ENCODE assay signal across 22 mouse cellular contexts in genomic region chr1:93836532-93836913, GRCm38 (mm10). TPM values are rescaled to one million over a fixed set of nuclear protein-coding genes. Genes with fewer than 3 reads are reported as not detected.
"Had no signal": no experiment of that assay in that cellular context is flagged by ENCODE, and none has a peak within 500 bp of the region (broad histone marks: within the 10 kb centered on the region; RNA-seq: fewer than 3 reads in every experiment).

No protein-coding gene starts in this region.

- H3K9ac ChIP-seq: lung, embryonic 14.5 days; midbrain, embryonic 12.5 days; neural tube, embryonic 12.5 days had no signal

- H3K27ac ChIP-seq: midbrain, embryonic 10.5 days; midbrain, embryonic 12.5 days; neural tube, embryonic 12.5 days had no signal

- H3K4me3 ChIP-seq: midbrain, embryonic 10.5 days; midbrain, embryonic 12.5 days; neural tube, embryonic 12.5 days had no signal

- H3K9me3 ChIP-seq: midbrain, embryonic 10.5 days; midbrain, embryonic 12.5 days; neural tube, embryonic 12.5 days had no signal

- ATAC-seq: midbrain, embryonic 16.5 days had no signal

- H3K27me3 ChIP-seq: midbrain, embryonic 12.5 days; neural tube, embryonic 12.5 days had no signal

- DNase-seq: lung, adult 18-20 months; lung, embryonic 14.5 days; lung, postnatal 10 days; midbrain, embryonic 14.5 days; retina, postnatal 1 day; right cerebral cortex, adult 18-20 months; right cerebral cortex, postnatal 25 days; right cerebral cortex, postnatal 4 days; spleen, adult 18-20 months; thymus, adult 18-20 months; thymus, postnatal 14 days; thymus, postnatal 36 days had no signal

- H3K4me1 ChIP-seq: midbrain, embryonic 10.5 days; midbrain, embryonic 12.5 days; neural tube, embryonic 12.5 days had no signal

RNA-seq across cellular contexts. Expression of gene Gal3st2, which starts 24.6 kb away (rescaled TPM):
- total RNA-seq: megakaryocyte, adult 5-6 weeks; megakaryocyte-erythroid progenitor cell, adult 5-6 weeks; monocyte, adult 5-6 weeks; neutrophil, adult 5-6 weeks had no signal
- polyA plus RNA-seq: lung, embryonic 14.5 days; midbrain, embryonic 10.5 days; midbrain, embryonic 12.5 days; midbrain, embryonic 16.5 days; neural tube, embryonic 12.5 days; neural tube, embryonic 14.5 days; stomach, embryonic 14.5 days had no signal
